Mouse (Mus musculus) A20 (cell line): ENCODE measurements around the gene Hpd.
A peak's percentile ranks its signal among the peaks of the same experiment; 100 is the strongest.

ENCODE experiments used
- DNase-seq: peaks from one replicate; pipeline ENCODE4 v3.0.0-alpha.2; 2011; ENCODE audit warnings: low read depth, low spot score

Gene Hpd

GRCm38 (mm10) chr5:123187306-123187705, 4.8 kb upstream of the Hpd start:
- DNase-seq = no peak

GRCm38 (mm10) chr5:123185966-123186365, 3.4 kb upstream of the Hpd start:
- DNase-seq = no peak

- DNase-seq = no peak
Observed at GRCm38 (mm10) chr5:123181536-123181935, 991 bp downstream of the Hpd start.

GRCm38 (mm10) chr5:123180390-123180789, 2.1 kb downstream of the Hpd start:
- no peak for DNase-seq

GRCm38 (mm10) chr5:123178792-123179191, 3.7 kb downstream of the Hpd start:
- peak; percentile 43 for DNase-seq

GRCm38 (mm10) chr5:123171646-123172350, 10.7 kb downstream of the Hpd start:
- peak; percentile 76 for DNase-seq

- DNase-seq = no peak
Observed at GRCm38 (mm10) chr5:123170365-123170764, 12.2 kb downstream of the Hpd start.

- DNase-seq = no peak
Observed at GRCm38 (mm10) chr5:123169284-123169683, 13.2 kb downstream of the Hpd start, which contains the start of gene Psmd9. Gene Psmd9, plus strand, starts transcription at chr5:123169413.

- no peak for DNase-seq
Observed at GRCm38 (mm10) chr5:123167591-123167990, 14.9 kb downstream of the Hpd start.

GRCm38 (mm10) chr5:123166437-123166836, 16.1 kb downstream of the Hpd start:
- no peak for DNase-seq

GRCm38 (mm10) chr5:123162942-123163341, 19.6 kb downstream of the Hpd start:
- no peak for DNase-seq

- DNase-seq = no peak
Observed at GRCm38 (mm10) chr5:123160341-123160740, 22.2 kb downstream of the Hpd start.

GRCm38 (mm10) chr5:123159866-123160265, 22.7 kb downstream of the Hpd start:
- DNase-seq = no peak

- no peak for DNase-seq
Observed at GRCm38 (mm10) chr5:123159446-123159845, 23.1 kb downstream of the Hpd start.

- DNase-seq = no peak
Observed at GRCm38 (mm10) chr5:123157972-123158371, 24.6 kb downstream of the Hpd start.

GRCm38 (mm10) chr5:123156763-123157162, 25.8 kb downstream of the Hpd start:
- DNase-seq = no peak

- DNase-seq = peak; percentile 81
Observed at GRCm38 (mm10) chr5:123155425-123155824, 27.1 kb downstream of the Hpd start.

- peak; percentile 51 for DNase-seq
Observed at GRCm38 (mm10) chr5:123152901-123153300, 29.6 kb downstream of the Hpd start.

GRCm38 (mm10) chr5:123151707-123152362, 30.7 kb downstream of the Hpd start:
- DNase-seq = no peak

GRCm38 (mm10) chr5:123151077-123151476, 31.4 kb downstream of the Hpd start:
- peak; percentile 91 for DNase-seq

GRCm38 (mm10) chr5:123150641-123151040, 31.9 kb downstream of the Hpd start:
- DNase-seq = peak; percentile 90

- DNase-seq = peak; percentile 88
Observed at GRCm38 (mm10) chr5:123149451-123150400, 32.8 kb downstream of the Hpd start.
